Mouse (Mus musculus): ENCODE measurements at regions not wholly inside any gene's neighbourhood (a gene's known extent, or its start where the extent isn't known, plus 50 kb on each side); places are given as distances from the start of the nearest gene placed in this dataset.
"Not testable (repeated sequence)": the region's sequence is repeated elsewhere in the genome, so short reads cannot be mapped to it uniquely, and the experiment has no call there.

GRCm38 (mm10) chr17:66206074-66206473 lies 82.8 kb downstream of the Ddx11 start:
- DNase-seq (ENCODE audit: low read depth, low spot score) = no peak

DNA sequence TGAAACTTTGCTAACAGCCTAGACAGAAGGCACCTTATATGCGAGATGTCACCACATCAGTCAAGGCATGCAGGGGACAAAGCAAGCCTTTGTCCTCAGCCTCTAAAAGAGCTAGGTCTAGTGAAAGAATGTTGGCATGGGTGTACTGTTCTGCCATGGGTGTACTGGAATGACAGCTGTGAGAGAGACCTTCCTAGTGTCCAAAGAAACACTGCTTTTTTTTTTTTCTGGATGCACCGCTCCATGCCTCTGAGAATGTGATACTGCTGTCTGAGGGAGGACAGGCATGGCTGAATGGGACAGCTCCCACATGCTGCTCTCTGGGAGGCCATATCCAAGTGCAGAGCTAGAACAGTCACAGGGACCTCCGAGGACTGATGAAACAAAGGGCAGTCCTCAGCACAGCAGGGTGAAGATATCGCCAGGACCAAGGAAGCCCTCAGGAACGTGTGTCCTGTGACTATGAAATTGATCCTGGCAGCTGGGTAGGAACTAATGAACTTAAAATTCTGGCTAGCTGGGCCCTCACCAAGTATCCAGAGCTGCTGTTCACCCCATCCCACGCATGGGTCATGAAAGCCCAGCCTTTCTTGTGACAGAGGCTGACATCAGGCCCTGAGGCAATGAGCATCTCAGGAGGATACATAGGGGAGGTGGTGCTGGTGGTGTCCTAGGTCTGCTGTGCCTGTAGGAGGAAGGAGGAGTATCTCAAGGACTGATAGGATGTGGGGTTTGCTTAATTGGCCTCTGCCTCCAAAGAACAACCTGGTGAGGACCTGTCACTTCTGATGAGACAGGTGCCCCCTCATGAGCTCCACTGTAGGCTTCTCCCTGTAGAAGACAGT lies 84.6 kb downstream of the Ddx11 start:
- not testable (repeated sequence) for DNase-seq (ENCODE audit: low read depth, low spot score)

DNA sequence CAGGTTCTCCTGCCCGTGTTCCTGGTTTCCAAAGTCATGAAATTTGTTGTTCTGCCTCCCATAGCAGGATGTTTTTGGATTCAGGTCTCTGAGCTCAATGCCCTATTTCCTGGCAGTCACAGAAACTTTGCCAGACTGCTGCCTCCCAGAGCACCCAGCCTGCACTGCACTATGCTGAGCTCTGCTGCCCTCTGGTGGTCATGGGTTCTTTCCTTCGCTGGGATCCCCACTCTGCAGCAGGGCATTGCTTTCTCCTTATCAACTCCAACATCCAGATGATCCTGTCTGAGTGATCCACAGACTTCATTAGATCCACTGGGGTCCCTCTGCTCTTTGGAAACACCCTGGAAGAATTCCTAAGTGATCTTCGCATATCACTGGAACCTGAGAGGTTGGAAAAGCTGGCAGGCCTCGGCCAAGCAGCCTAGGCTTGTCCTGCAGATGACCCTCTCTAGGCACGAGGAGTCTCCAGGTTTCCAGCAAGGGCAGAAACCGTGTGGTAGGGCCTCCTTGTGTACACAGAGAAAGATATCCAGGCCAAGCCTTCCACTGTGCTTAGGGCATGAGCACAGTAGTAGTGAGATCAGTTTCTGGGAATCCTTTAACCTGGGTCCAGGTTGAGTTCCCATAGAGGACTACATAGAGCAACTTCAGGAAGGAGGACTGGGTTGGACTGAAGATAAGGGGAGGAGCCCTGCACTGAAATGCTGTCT lies 85.6 kb downstream of the Ddx11 start:
- not testable (repeated sequence) for DNase-seq (ENCODE audit: low read depth, low spot score)

DNA sequence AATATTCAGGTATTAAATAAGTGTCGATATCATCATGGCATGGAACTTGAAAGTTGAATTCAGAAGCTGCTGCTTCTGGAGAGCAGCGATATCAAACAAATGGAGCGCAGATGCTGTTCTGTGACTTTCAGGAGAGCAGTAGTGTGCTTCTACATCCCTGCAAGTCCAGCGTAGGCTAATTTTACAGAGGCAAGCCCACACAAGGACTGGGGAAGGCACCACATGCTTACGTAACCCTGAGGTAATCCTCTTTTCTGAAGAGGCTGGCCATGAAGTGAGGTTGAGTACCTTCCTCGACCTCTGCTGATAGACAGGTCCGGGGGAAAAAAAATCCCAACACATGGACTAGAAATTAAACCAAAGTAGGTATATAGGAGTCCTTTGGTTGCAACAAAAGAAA lies 88.2 kb downstream of the Ddx11 start:
- DNase-seq (ENCODE audit: low read depth, low spot score) = peak; percentile 54

DNA sequence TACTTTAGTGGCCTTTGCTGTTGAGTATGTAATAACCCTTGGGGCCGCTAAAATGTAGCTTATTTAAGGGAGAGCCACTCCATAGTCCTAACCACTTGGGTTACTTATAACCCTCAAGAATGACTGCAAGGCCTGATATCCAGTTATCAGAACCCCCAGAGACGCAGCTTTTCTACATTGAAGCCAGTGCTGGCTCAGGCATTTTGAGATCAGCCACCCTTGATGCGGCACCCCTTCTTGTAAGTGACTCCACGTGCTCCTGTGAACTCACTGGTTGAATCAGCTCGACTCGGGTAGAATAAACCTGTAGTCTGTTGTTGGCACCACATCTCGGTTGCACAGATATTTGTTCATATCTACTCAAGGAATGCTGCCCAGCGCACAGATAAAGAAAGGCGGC lies 89.3 kb downstream of the Ddx11 start:
- DNase-seq (ENCODE audit: low read depth, low spot score) = no peak

GRCm38 (mm10) chr17:66218321-66218720 lies 95.0 kb downstream of the Ddx11 start:
- no peak for DNase-seq (ENCODE audit: low read depth, low spot score)

DNA sequence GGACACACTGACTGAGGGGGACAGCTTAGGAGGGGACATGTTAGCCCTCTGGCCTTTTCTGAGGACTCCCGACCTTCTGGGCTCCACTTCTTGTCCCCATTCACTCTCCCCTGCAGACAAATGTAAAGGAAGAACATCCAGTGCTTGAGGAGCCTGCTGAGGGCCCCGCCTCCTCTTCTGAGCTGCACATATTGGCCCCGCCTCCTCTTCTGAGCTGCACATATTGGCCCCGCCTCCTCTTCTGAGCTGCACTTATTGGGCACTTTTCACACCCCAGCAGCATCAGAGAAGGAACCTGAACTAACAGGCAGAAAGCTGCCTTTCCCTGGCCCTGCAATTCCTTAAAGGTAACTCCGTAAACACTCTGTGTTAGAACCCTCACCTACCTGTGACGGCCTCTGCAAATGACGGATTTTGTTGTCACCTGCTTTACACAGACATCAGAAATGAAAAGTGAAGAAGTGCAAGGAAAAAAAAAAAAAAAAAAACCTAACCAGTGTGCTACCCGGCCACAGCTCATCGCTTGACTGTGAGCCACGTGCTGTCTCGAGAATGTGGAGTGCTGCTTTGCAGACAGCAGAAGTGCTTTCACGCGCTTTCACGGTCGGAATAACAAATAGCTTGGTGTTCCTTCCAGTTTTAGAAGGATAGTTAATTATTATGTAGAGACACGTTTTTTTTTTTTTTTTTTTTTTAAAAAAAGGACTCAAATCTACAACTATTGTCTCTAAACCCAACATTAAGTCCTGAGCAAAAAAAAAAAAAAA lies 96.5 kb downstream of the Ddx11 start:
- DNase-seq (ENCODE audit: low read depth, low spot score) = peak; percentile 58

DNA sequence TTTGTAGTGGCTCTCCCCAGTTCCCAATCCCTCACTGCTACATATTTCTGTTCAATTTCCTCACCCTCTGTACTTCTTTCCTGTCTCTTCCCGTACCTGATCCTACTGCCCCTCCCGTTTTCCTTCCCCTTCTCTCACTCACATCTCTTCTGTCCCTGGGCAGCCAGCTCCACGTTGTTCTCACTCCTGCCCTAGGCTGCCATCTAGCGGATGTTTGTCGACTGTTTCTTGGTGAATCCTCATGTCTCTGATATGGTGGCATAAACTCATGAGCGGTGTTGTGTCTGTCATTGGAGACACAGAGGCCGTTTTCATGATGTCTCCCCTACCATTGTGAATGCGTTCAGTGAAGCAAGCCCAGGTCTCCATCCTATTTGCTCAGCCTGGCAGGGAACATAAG lies 97.9 kb downstream of the Ddx11 start:
- peak; percentile 94 for DNase-seq (ENCODE audit: low read depth, low spot score)

- no peak for DNase-seq (ENCODE audit: low read depth, low spot score)
Observed at GRCm38 (mm10) chr17:66223711-66224110, 100.4 kb downstream of the Ddx11 start.

DNA sequence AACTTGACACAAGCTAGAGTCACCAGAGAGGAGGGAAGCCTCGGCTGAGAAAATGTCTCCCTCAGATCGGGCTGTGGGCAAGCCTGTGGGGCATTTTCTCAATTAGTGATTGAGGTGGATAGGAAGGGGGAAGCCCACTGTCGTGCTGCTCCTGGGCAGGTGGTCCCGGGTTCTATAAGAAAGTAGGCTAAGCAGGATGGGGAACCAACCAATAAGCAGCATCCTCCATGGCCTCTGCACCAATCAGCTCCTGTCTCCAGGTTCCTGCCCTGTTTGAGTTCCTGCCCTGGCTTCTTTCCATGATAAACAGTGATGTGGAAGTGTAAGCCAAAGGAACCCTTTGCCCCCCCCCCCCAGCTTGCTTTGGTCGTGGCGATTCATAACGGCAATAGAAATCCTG lies 100.9 kb downstream of the Ddx11 start:
- peak; percentile 73 for DNase-seq (ENCODE audit: low read depth, low spot score)

DNA sequence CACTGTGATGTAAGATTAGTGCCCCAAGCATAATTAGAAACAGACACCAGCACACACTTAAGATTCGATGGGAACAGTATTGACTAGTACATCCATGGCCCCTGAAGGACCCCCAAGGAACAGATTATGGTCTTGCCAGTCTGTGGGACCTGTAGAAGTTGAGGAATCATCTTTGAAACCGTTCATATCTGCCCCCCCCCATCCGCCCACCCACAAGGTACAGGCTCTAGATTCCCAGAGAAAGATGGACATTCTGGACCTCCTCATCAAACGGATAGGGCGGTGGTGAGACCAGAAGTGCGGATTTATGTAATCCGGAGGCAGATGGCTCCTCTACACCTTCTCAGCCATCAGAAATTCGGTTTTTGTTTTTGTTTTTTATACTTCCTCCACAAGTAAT lies 109.1 kb downstream of the Ddx11 start:
- no peak for DNase-seq (ENCODE audit: low read depth, low spot score)

GRCm38 (mm10) chr17:66232891-66233421 lies 109.6 kb downstream of the Ddx11 start:
- DNase-seq (ENCODE audit: low read depth, low spot score) = peak; percentile 98

- peak; percentile 93 for DNase-seq (ENCODE audit: low read depth, low spot score)
Observed at GRCm38 (mm10) chr17:66233451-66233951, 110.2 kb downstream of the Ddx11 start.

DNA sequence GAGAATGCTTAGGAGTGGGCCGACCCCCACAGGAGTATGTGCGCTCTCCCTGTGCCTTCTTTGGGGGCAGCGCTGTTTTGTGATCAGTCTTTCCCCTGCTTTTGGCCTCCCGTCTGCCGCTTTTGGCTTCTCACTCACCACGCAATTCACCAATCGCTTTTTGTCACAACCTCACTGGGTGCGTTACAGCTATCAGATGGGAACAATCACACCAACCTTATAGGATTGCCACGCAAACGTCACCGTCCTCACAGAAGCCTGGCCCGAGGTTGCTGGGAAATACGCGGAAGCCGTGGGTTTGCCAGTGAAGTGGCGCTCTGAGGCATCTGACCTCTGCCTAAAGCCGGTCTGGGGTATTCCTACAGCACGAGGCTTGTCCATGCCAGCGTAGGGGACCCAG lies 111.1 kb downstream of the Ddx11 start:
- peak; percentile 61 for DNase-seq (ENCODE audit: low read depth, low spot score)

GRCm38 (mm10) chr17:66235096-66235805 lies 111.9 kb downstream of the Ddx11 start:
- DNase-seq (ENCODE audit: low read depth, low spot score) = peak; percentile 95

GRCm38 (mm10) chr17:66235806-66236335 lies 112.6 kb downstream of the Ddx11 start:
- DNase-seq (ENCODE audit: low read depth, low spot score) = no peak

- DNase-seq (ENCODE audit: low read depth, low spot score) = no peak
Observed at GRCm38 (mm10) chr17:66241868-66242622, 118.7 kb downstream of the Ddx11 start.

- DNase-seq (ENCODE audit: low read depth, low spot score) = no peak
Observed at GRCm38 (mm10) chr17:66244183-66244582, 120.9 kb downstream of the Ddx11 start.

- peak; percentile 60 for DNase-seq (ENCODE audit: low read depth, low spot score)
Observed at GRCm38 (mm10) chr17:66246031-66246534, 122.8 kb downstream of the Ddx11 start.

DNA sequence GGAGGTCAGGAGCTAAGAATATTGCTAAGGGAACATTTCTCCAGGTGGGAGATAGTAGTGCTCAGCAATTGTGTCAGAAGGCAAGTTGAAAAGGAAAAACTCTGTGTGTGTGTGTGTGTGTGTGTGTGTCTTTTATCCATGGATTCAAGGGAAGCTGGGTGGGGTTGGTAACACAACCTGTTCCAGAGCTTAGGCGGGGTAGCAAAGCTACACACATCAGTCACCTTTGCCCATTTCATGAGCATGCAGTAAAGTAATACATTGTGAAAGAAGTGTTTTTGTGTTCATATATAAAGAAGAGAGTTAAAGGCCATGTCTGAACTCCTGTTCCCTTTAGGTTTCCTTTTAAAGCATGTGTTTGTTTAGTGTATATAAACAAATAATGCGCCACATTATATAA lies 128.2 kb downstream of the Ddx11 start:
- no peak for DNase-seq (ENCODE audit: low read depth, low spot score)

All from brain, adult 2 months (tissue).